Mouse (Mus musculus) brain, embryonic 14.5 days (tissue): ENCODE data around the gene Rapgef6. TPM values are rescaled to one million over a fixed set of nuclear protein-coding genes. Genes with fewer than 3 reads are reported as not detected.
"Not testable (repeated sequence)": the region's sequence is repeated elsewhere in the genome, so short reads cannot be mapped to it uniquely, and the experiment has no call there.

Experiments
- DNase-seq: peaks from one replicate; pipeline ENCODE4 v3.0.0-alpha.2; 2011; ENCODE audit warnings: low read depth
- CTCF ChIP-seq: fragments of 200-500 bp; IDR thresholded peaks from 2 replicates; pipeline ENCODE4 v1.5.1; 2012; ENCODE audit warnings: inconsistent platforms, mild to moderate bottlenecking, moderate library complexity, borderline replicate concordance; ENCODE audit not compliant: insufficient read depth, insufficient read length; ENCODE audit errors: extremely low read depth
- POLR2A ChIP-seq: fragments of 200-500 bp; IDR thresholded peaks from 2 replicates; pipeline ENCODE4 v1.6.1; 2012; ENCODE audit warnings: mild to moderate bottlenecking, inconsistent platforms, borderline replicate concordance; ENCODE audit not compliant: poor library complexity, insufficient read depth, insufficient read length, severe bottlenecking; ENCODE audit errors: extremely low read depth
- polyA plus RNA-seq: library from polyadenylated mRNA; depleted of rRNA; stranded (reverse); fragments of >200 nt; gene quantifications from 2 replicates; pipeline ENCODE4 v1.2.3, GENCODE M21; 2012

Gene Rapgef6
- polyA plus RNA-seq, 1 experiment = 29.5 TPM

- peak; percentile 48 for DNase-seq
- TF ChIP-seq POLR2A (no peak), CTCF (no peak)
These were observed 69.9 kb downstream of the Rapgef6 start for GRCm38 (mm10) chr11:54592585-54592984.

DNA sequence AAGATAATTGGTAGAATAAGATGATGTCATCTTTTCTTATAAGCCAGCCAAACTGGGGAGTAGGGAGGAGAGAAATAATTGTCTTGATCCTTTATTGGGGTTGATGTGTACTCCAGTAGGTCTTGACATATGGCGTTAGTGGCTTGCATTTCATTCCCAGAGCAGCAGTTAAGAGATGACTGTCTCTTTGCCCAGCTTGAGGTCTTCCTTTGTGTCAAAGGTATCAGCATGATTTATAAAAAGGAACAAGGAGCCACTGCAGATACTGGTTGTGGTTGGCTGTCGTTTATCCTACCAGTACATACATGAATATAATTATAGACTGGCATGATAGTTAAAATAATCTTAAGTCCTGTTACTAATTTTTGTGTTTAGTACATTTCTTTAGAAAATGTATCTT lies 71.4 kb downstream of the Rapgef6 start:
- TF ChIP-seq POLR2A (no peak), CTCF (no peak)
- peak; percentile 46 for DNase-seq

GRCm38 (mm10) chr11:54595053-54595452 lies 72.4 kb downstream of the Rapgef6 start:
- no peak for TF ChIP-seq POLR2A
- DNase-seq = peak; percentile 40

DNA sequence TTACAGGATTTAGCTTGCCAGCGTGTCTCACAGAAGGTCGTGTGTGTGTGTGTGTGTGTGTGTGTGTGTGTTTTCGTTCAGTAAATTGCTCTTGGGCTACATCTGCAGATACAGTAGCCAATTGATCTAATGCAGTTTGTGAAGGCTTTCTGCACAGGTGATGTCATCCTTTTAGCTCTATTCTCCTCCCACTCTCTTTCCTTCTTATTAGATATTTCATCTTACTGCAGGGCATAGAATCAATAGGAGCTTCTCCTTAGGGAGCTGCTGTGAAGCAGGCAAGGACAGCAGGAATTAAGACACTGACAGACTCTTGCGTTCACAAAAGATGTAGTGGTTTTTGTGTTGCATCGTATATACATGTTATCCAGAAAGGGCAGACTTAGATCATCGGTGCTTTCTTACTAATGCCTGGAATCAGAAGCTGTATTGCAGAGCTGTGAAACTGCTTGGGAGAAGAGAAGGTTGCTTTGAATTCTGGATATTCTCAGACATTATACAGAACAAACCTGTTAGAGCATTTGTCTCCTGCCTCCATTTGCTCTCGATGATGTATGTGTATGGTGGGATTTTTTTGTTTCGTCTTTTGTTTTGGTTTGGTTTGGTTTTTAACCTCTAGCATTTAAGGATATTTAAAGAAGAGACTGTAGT lies 73.4 kb downstream of the Rapgef6 start:
- no peak for TF ChIP-seq POLR2A
- no peak for TF ChIP-seq CTCF
- DNase-seq = peak; percentile 78

- DNase-seq = peak; percentile 53
- no peak for TF ChIP-seq POLR2A
- no peak for TF ChIP-seq CTCF
These were observed 75.3 kb downstream of the Rapgef6 start for GRCm38 (mm10) chr11:54597902-54598447.

DNA sequence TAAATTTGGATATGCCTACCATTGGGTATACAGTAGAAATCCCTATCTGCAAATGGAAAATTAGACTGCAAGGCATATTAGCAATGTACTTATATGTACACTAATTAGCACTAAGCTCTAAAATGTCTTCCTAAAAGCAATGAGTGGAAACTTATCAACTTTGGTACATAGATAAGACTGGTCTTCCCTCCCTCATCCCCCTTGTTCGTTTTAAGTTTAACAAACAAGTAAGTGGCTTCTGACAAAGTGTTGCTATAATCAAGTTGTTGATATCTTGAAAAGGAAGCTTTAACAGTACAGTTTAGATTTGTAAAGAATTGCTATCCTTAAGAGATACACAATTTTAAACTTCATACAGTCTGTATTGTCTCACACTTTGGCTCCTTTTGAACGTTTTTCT lies 78.5 kb downstream of the Rapgef6 start:
- TF ChIP-seq CTCF = no peak
- no peak for TF ChIP-seq POLR2A
- no peak for DNase-seq

DNA sequence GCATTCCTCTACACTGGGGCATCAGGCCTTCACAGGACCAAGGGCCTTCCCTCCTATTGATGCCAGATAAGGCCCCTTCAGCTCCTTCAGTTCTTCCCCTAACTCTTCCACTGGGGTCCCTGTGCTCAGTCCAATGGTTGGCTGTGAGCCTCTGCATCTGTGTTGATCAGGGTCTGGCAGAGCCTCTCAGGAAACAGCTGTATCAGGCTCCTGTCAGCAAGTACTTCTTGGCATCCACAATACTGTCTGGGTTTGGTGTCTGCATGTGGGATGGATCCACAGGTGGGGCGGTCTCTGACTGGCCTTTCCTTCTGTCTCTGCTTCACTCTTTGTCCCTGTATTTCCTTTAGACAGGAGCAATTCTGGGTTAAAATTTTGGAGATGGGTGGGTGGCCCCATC lies 80.1 kb downstream of the Rapgef6 start:
- DNase-seq = not testable (repeated sequence)

GRCm38 (mm10) chr11:54604415-54604814 lies 81.8 kb downstream of the Rapgef6 start:
- DNase-seq = peak; percentile 4
- no peak for TF ChIP-seq POLR2A

- DNase-seq = no peak
- TF ChIP-seq POLR2A (no peak), CTCF (no peak)
These were observed 91.0 kb downstream of the Rapgef6 start for GRCm38 (mm10) chr11:54613628-54614027.

GRCm38 (mm10) chr11:54614560-54614959 lies 91.9 kb downstream of the Rapgef6 start:
- DNase-seq = no peak
- TF ChIP-seq CTCF = no peak
- no peak for TF ChIP-seq POLR2A

GRCm38 (mm10) chr11:54618841-54619240 lies 96.2 kb downstream of the Rapgef6 start:
- DNase-seq = no peak
- TF ChIP-seq POLR2A = no peak
- no peak for TF ChIP-seq CTCF

DNA sequence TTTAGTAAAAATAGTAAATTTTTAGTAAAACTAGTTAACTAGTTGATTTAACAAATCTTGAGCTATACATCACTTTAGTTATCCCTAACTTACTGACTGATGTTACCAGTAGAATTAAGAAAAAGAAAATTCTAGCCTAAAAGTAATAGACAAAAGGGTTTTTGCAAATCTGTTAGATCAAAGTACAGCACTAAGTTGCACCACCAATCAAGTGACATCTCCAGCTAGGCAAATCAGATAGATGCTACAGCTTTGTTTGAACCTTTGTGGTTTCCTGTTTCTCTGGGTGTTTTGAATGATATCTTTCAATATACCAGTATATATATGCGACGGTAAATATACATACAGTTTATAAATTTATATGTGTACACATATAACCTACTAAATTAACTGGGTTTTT lies 99.1 kb downstream of the Rapgef6 start:
- DNase-seq = no peak
- TF ChIP-seq CTCF (no peak), POLR2A (no peak)
